Mouse (Mus musculus) spleen, embryonic (tissue): ENCODE results near the gene Utf1.

Experiments
- CTCF ChIA-PET: fragments of 350-600 bp; sonication (Branson Sonifier 250); formaldehyde crosslinking; loops from one replicate; lab custom pipeline; 2022; lab: Charles Lee

The Utf1 gene

DNA sequence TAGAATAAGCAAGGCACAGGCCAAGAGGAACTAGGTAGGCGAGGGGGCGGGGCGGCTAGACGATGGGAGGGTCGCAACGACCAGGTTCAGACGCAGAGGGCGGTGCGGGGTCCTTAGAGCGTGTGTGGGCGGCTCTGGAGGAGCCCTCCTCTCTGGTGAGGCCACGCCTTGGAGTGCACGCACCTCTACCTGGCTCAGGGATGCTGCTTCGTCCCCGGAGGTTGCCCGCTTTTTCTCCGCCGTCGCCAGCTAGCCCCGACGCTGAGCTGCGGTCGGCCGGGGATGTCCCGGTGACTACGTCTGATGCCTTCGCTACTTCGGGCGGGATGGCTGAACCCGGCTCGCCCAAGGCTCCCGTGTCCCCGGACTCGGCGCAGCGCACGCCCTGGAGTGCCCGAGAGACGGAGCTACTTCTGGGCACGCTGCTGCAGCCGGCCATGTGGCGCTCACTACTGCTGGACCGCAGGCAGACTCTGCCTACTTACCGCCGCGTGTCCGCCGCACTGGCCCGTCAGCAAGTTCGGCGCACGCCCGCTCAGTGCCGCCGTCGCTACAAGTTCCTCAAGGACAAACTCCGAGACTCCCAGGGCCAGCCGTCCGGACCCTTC is at the start of gene Utf1:
Gene Utf1 (plus strand): TSS at position 116 of the 608 bp plus-strand sequence.
- CTCF ChIA-PET: no interaction called here

DNA sequence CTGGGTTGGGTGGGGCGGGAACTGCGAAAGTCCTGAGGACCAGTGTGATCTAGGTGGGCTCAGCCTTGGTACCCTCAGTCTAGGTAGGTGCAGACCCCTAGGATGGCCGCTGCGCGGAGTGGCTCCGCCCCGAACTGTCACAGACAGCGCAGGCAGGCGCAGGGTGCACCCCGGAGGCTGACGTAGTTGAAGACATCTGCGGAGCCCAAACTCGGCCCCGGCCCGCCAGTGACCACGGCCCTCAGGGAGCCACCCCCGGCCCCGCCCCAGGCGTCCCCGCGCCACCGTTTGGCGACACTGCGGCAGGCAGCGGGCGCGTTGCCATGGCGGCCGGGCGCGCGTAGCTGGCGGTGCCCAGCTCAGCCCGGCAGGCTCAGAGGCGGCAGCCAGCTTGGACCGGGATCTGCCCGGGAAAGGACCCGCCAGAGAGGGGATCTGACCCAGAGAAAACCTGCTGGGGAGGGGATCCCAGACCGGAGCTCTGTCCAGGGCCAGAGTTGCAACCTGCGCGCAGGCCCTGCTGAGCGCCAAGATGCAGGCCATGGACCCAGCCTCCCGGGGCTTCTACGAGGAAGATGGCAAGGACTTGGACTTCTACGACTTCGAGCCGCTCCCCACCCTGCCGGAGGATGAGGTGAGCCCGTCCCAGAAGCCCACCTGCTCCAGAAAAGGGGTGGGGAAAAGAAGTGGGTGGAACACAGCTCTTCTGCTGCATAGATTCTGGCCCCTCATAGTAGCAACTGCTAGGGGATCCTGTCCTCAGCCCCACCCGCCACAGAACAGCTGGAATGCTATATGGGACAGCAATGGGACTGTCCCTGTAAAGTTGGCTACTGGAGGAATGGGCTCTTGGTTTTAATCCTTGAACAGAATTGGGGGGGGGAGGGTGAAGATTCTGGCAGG is 48.7 kb upstream of the Utf1 start, which contains the start of gene Kndc1:
Gene Kndc1 (plus strand): TSS at position 42 of the 903 bp plus-strand sequence.
- CTCF ChIA-PET: no interaction called here

DNA sequence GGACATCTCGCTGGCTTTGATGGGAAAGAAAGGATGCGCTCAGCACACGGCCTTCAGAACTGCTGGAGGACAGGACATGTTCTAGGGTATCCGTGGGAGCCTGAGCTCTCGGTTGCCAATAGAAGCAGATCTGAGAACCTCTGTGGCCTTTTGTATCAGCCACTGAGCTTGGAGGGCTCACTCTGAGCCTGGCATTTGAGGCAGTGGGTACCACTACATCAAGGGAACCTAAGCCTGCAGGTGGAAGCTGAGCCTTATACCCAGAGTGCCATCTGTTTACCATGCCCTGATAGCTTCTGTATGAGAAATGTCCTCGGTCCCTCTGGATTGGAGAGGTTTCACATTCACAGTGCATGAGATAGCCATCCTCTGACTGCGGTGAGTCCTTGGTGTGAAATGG is 47.3 kb upstream of the Utf1 start:
- CTCF ChIA-PET: no interaction called here

DNA sequence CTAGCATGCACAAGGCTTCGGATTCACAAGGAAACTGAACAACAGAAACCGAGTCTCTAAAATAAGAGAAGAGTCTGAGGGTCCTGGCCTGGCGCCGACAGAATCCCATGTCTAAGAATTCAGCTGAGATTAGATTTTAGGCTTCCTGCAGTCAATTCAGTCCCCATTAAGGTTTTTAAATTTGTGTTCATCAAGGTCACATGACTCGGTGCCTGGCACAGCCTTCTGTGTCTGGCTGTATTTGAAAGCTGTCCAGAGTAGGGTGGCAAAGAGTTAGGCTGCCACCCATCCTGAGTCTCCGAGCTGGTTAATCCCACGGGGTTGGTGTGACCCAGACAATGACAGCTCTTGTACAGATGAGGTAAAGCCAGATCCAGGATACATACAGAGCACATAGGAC is 46.8 kb upstream of the Utf1 start:
- CTCF ChIA-PET: no interaction called here

DNA sequence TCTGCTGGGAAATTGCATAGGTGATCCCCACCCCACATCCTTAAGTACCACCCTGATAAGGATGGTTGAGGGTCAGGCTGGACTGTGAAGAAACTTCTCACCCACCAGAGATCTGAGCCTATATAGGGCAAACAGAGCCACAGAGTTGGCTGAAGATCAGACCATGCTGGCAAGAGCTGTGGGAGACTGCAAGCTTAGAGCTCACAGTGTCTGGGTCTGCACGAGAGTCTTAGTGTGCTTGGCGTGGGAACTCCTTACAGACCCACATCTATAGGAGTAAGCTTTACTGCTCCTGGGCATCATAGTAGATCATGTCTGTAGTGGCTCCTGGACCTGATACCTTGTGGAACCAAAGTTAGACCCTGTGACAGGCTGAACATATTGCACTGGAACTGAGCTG is 45.0 kb upstream of the Utf1 start:
- CTCF ChIA-PET: no interaction called here

DNA sequence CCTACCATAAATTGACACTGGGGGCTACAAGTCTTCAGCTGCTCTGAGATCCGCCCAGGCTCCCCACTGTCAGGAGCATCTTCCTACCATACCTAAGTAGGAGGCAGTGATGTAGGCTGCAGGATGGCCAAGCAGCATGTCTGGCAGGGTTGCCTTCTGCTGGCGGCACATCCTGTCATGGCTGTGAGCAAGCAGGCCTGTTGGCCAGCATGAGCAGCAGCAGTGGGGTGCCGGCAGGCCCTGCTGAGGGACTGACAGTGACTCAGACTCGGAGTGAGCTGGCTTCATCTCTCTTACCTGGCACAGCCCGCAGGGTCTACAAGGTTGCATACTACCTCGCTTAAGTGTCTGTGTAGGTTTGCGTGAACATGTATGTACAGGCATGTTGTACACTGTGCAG is 44.1 kb upstream of the Utf1 start:
- CTCF ChIA-PET: no interaction called here

DNA sequence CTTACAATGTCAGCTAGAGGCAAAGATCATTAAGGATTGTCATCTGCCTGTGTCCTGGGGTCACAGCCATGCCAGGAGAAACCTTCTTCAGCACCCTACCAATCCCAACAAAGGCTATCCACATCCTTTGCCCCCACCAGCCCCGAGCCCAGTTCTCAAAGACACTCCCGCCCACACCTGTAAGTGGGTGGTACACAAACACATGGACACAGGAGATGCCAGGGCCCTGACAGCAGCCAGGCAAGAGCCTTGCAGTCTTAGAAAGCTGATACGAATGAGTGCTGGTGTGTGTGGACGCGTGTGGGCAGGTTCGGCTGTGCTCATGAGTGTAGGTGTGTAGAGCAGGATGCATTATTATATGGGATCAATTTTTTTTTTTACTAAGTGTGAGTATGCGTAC is 43.1 kb upstream of the Utf1 start:
- CTCF ChIA-PET: no interaction called here

DNA sequence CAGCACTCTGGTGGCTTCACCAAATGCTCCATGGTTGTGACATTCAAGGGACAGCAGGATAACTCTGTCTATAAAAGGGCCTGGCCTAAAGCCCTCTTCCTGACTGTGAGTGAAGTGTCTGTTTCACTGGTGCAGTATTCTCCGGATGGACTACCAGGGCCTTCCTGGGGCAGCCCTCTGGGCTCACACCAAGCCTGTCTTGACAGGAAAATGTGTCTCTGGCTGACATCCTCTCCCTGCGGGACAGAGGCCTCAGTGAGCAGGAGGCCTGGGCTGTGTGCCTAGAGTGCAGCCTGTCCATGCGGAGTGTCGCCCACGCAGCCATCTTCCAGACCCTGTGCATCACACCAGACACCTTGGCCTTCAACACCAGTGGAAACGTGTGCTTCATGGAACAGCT is 42.7 kb upstream of the Utf1 start:
- CTCF ChIA-PET: no interaction called here

DNA sequence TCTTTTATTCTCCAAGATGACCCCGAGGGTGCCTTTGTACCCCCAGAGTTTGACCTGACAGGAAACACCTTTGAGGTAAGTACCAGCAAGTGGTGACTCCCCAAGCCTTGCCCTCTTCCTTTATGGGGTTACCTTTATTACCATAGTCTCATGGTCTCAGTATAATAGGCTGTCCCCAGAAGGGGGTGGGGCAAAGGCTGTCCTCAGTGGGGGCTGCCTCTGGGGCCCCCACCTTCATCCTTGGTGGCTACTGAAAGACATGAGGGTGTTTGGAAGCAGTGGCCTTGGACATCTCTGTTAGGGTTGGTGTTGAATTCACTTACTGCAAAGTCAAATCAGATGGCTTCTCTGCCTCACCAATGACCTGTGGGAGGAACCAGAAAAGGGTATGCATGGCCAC is 41.6 kb upstream of the Utf1 start:
- CTCF ChIA-PET: no interaction called here

DNA sequence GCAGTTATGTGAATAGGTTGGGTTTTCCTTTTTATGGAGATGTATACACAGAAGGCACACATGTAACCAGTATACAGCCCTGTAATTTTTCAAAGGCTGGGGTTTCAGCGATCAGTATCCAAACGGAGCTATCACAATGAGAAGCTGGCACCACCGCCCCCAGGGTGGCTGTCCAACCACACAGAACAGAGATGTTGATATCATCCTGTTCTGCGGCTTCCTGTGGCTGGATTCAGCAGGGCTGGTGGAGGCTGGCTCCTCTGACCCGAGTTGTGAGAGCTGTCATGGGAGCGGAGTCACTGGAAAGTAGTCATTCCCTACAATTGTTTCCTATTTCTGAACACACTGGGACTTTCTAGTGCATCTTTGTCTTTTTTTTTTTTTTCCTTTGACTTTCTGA is 38.3 kb upstream of the Utf1 start:
- CTCF ChIA-PET: no interaction called here

DNA sequence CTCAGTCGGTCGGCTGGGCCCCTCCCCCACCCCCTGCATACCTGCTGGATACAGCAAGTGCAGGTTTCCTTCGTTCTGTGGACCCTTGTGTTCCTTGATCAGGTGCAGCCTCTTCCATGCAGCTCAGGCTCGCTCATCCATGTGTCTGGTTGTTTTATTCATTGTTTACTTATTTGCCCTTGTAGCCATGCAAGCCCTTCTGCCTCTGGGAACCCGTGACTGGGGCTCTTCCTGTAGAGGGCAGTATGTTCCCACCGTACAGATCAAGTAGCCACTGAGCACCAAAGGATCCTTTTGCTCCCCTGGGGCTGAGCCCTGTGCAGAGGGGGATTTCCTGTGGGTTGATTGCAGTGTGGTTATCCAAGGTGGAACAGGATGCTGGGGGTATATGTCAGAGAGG is 37.9 kb upstream of the Utf1 start:
- CTCF ChIA-PET: no interaction called here

DNA sequence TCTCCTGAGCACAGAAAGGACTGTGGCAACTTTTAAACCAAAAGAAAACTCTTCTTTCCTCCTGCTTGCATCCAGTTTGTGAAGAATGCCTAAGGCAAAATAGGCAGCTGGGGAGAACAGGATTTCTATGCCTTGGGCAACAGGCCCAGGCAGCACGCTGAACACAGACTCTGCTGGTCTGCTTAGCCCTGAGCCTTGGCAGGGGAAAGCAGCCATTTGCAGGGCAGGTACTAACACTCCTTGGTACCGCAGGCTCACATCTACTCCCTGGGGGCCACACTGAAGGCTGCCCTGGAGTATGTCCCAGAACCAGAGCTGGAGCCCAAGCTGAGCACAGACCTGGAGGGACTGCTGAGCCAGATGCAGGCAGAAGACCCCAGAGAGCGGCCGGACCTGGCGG is 35.4 kb upstream of the Utf1 start:
- CTCF ChIA-PET: no interaction called here

DNA sequence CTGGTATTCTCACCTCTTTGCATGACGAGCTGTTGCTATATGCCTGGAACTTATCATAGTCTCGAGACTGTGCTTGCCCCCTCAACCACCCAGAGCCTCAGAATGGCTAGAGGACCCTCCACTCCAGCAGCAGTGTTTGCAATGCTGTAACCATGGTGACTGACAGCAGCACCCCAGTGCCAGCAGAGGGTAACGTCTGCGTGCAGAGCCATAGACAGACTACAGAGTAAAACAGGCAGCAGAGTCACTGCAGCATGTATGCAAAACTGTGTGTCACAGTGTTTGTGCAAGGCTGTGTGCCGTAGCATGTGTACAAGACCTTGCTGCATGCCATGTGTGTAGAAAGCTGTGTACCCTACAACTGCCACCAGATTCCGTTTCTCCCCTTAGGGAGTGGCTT is 34.1 kb upstream of the Utf1 start:
- CTCF ChIA-PET: no interaction called here

DNA sequence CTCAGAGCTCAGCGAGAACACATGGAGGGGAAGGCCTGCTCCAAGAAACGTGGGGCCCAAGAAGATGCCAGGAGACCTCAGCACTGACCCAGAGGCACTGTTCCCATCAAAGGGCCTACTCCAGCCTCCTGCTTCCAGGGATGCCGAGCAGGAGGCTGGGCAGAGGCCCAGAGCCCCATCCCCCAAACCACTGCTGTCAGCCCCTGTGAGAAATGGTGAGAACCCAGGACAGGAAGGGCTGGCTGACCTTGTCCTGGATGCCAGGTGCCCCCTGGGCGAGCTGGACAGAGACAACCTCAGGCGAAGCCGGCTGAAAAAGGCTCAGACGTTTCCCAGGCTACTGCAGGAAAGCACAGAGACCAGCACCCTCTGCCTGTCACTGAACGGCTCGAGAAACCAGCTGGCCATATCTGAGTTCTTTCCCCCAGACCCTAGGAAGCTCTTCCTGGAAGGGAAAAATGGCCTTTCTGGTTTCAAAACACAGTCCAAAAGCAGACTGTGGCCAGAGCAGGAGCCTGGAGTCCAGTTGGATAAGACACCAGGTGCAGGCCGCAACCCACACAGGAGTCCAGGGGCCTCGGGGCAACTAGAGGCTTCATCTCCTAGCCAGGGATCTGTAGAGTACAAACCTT is 33.3 kb upstream of the Utf1 start:
- CTCF ChIA-PET: no interaction called here

DNA sequence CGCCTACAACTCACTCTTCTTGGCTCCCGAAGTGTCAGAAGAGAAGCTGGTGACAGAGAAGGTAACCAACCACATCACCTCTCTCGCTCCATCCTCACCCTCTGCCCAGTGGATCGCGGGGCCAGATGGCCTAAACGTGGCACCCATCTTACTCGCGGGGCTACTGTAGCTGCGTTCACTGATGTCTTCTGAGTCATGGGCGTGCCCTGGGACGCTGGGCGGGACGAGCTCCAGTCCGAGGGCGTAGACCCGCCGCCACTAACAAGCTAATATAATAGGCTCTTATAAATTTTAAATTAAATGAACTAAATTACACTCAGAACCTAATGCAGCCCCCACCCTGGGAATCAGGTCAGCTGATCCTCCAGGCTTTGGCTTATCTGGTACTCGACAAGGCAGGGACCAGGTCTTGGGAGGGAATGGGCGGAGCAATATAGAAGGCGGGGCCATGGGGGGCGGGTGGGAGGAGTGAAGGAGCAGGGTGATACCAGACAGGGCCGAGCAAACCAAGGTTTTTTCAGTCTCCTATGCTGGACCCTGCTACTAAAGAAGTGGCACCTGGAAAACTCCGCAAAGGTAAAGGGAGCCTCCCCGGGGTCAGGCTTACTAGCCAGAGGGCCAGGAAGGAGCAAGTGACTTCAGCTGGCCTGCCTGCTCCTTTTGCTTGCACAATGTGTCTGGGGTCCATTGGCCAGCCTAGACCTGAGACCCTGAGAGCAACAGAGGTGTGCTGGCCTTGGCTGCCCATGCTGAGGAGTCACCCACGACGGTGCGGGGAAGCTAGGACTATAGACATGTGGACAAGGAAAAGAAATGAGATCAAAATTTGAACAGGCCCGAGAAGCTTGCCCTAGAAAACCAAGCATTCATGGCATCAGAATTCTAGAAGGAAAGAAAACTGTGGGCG is 29.2 kb upstream of the Utf1 start:
- CTCF ChIA-PET: interaction anchor here (0.7 kb wide), 1 partner anchor 26 kb away, joined by 3 read pairs; no protein-coding TSS in a partner anchor

DNA sequence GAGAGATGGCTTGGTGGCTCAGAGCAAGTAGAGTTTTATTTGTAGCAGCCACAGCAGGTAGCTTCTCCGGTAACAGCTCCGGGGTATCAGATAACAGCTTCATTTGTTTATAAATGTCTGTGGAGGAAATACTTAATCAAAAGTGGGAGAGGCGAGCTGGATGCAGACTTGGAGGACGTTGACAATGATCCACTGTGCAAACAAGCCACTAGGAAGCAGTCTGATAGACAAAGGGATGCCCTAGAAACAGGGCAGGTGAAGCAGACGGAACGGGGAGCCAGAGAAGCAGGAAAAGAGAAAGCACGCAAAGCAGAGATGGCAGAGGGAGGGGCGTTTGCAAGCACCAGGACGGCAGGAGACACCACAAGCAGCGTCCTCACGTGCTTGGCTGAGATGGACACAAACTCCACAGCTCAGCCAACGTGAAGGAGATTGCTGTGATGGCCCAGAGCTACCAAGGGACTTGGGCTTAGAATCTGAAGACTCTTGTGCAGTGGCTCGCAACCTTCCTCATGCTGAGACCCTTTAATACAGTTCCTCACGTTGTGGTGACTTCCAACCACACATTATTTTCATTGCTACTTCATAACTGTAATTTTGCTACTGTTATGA is 27.8 kb upstream of the Utf1 start:
- CTCF ChIA-PET: no interaction called here

DNA sequence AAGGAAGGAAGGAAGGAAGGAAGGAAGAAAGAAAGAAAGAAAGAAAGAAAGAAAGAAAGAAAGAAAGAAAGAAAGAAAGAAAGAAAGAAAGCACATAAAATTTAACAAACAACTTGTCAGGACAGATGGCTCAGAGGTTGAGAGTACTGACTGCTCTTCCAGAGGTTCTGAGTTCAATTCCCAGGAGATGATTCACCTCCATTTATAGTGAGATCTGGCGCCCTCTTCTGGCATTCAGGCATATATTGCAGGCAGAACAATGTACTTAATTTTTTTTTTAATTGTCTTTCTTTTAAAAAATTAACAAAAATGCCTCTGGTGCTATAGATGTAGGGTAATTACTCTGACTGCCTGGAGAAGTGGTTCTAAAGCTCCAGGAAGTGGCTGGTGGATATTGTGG is 27.2 kb upstream of the Utf1 start:
- CTCF ChIA-PET: no interaction called here

DNA sequence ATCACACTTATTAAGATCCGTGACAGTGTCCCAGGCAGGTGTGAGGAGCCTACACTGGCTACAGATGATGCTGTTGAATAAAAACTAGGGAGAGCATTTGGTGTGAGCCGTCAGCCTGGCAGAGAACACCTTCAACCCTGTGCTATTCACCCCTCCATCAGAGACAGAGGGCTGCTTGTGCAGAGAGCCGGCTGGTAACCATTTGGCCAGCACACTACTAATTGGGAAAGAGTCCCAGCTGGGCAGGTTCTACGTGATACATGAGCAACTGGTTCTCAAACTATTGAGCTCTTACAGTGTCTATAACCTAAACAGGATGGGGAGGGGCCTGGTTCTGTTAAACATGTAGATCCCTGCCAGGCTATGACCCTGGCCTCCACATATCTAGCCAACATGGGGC is 25.3 kb upstream of the Utf1 start:
- CTCF ChIA-PET: no interaction called here

DNA sequence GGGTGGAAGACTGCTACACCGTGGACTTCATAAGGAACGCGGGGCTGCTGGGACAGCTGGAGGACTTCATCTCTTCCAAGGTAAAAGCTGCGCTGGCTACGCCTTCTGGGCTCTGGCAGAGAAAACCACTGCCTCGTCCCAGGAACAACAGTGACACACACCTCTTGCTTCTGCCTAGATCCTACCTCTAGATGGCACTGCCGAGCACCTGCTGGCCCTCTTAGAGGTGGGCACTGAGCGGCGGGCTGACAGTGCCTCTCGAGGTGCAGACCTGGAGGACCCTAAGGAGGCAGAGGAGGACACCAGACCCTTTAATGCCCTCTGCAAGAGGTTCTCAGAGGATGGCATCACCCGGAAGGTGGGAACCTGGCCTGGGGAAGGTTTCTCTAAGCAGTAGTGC is 12.9 kb upstream of the Utf1 start:
- CTCF ChIA-PET: interaction anchor here (0.7 kb wide), 1 partner anchor 1079 kb away, joined by 4 read pairs; no protein-coding TSS in a partner anchor

DNA sequence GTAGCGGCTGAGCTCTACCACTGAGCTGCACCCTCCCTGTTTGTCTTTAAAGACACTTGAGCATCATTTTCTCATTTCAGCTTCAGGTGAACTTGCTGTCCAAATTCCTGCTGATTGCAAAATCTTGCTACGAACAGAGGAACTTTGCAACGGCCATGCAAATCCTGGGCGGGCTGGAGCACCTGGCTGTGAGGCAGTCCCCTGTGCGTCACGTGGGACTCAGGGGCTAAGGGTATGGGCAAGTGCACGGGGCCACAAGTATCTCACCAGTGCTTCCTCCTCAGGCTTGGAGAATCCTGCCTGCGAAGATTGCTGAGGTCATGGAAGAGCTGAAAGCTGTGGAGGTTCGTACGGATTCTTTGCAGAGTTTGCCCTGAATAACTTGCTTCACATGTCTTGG is 6.9 kb upstream of the Utf1 start:
- CTCF ChIA-PET: no interaction called here

DNA sequence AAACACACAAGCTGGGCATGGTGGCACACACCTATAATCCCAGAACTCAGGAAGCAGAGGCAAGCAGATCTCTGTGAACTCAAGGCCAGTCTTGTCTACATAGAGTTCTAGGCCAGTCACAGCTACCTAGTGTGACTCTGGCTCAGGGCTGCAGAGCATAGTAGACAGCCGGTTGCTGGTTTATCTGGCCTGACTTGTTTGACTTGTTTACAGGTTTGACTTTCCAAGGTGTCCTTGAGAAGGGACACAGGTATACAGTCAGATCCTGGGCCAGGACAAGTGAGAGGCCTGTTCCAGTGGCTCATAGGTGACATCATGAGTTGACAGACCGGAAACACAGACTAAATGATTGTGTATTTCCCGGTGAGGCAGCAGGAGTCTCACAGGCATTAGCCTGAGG is 6.5 kb upstream of the Utf1 start:
- CTCF ChIA-PET: no interaction called here
